Mouse (Mus musculus): ENCODE measurements at regions not wholly inside any gene's neighbourhood (a gene's known extent, or its start where the extent isn't known, plus 50 kb on each side); places are given as distances from the start of the nearest gene placed in this dataset.

GRCm38 (mm10) chr2:160503597-160504393, 136.9 kb upstream of the Mafb start:
- Histone ChIP-seq H3K9me3 (ENCODE audit: control insufficient read depth, low read length) (no peaks in the 10 kb centered on the region), H3K4me1 (ENCODE audit: control insufficient read depth, insufficient read depth, low read length) (peaks cover 6% of the 10 kb centered on the region; the same call in 1 of the 2 replicates), H3K4me2 (replicated peaks; ENCODE audit: low read depth, low read length, severe bottlenecking) (no peak overlapping the region), H3K27me3 (ENCODE audit: control insufficient read depth, insufficient read depth, low read length) (no peaks in the 10 kb centered on the region), H3K27ac (replicated peaks; ENCODE audit: low read depth, low read length) (no peak overlapping the region), H3K4me3 (replicated peaks; ENCODE audit: low read length) (no peak overlapping the region), H3K36me3 (ENCODE audit: control insufficient read depth, insufficient read depth, low read length) (no peaks in the 10 kb centered on the region), H3K9ac (ENCODE audit: low read depth, low read length, severe bottlenecking) (no peak overlapping the region)
- TF ChIP-seq POLR2A (IDR thresholded peaks at IDR 0.05; ENCODE audit: borderline replicate concordance, extremely low read depth, insufficient read depth, insufficient read length): no peak
- 48% methylated on average over 16 of the region's 16 CpGs for WGBS
- no peak for DNase-seq (ENCODE audit: low spot score)
- no peak for ATAC-seq (ENCODE audit: low FRiP score, low read depth)

DNA sequence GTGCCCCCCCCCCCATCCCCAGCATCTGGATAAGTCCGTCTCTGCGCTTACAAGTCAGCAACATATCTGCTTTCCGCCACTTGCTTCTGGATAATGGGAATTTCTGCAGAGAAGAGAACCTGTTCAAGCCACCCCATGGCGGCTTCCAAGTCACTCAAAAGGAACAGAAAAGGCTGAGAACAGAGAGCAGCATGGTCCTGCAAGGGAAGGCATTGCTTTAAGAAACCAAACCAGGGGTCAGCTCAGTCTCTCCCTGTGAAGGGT, 137.5 kb upstream of the Mafb start:
- H3K9ac ChIP-seq (ENCODE audit: low read depth, low read length, severe bottlenecking): no peak overlapping the region
- ATAC-seq (ENCODE audit: low FRiP score, low read depth) (no peak), DNase-seq (ENCODE audit: low spot score) (no peak)
- H3K4me1 ChIP-seq (ENCODE audit: control insufficient read depth, insufficient read depth, low read length): peaks cover 6% of the 10 kb centered on the region; the same call in 1 of the 2 replicates
- H3K27me3 ChIP-seq (ENCODE audit: control insufficient read depth, insufficient read depth, low read length): no peaks in the 10 kb centered on the region
- no peaks in the 10 kb centered on the region for H3K36me3 ChIP-seq (ENCODE audit: control insufficient read depth, insufficient read depth, low read length)
- 84% methylated on average over 4 of the region's 4 CpGs for WGBS
- no peak for TF ChIP-seq POLR2A (IDR thresholded peaks at IDR 0.05; ENCODE audit: borderline replicate concordance, extremely low read depth, insufficient read depth, insufficient read length)
- no peak overlapping the region for H3K4me2 ChIP-seq (replicated peaks; ENCODE audit: low read depth, low read length, severe bottlenecking)
- H3K9me3 ChIP-seq (ENCODE audit: control insufficient read depth, low read length): no peaks in the 10 kb centered on the region
- H3K27ac ChIP-seq (replicated peaks; ENCODE audit: low read depth, low read length): no peak overlapping the region
- no peak overlapping the region for H3K4me3 ChIP-seq (replicated peaks; ENCODE audit: low read length)

DNA sequence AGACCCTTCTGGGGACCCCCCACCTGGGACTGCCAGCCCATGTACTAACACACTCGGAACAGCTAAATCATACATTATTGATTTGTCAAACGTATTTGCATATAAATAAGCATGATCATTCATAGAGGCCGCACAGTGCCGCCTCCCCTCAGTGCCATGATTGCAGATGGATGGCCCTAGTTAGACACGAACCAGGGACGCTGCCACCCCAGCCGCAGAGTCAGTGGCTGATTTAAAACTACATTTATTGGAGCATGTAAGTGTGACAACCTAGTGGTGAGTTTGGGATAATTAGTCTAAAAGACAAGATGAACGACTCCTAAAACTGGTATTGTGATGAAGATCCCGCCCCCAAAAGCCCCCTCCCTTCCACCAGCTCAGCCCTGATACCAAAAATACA, 138.3 kb upstream of the Top1 start:
- no peak overlapping the region for H3K27ac ChIP-seq (replicated peaks; ENCODE audit: low read depth, low read length)
- H3K9ac ChIP-seq (ENCODE audit: low read depth, low read length, severe bottlenecking): no peak overlapping the region
- no peak for ATAC-seq (ENCODE audit: low FRiP score, low read depth)
- WGBS: 48% methylated on average over 9 of the region's 9 CpGs
- no peaks in the 10 kb centered on the region for H3K9me3 ChIP-seq (ENCODE audit: control insufficient read depth, low read length)
- H3K27me3 ChIP-seq (ENCODE audit: control insufficient read depth, insufficient read depth, low read length): no peaks in the 10 kb centered on the region
- no peak for TF ChIP-seq POLR2A (IDR thresholded peaks at IDR 0.05; ENCODE audit: borderline replicate concordance, extremely low read depth, insufficient read depth, insufficient read length)
- H3K4me3 ChIP-seq (replicated peaks; ENCODE audit: low read length): no peak overlapping the region
- peaks cover 6% of the 10 kb centered on the region; the same call in 1 of the 2 replicates for H3K4me1 ChIP-seq (ENCODE audit: control insufficient read depth, insufficient read depth, low read length)
- H3K36me3 ChIP-seq (ENCODE audit: control insufficient read depth, insufficient read depth, low read length): no peaks in the 10 kb centered on the region
- H3K4me2 ChIP-seq (replicated peaks; ENCODE audit: low read depth, low read length, severe bottlenecking): no peak overlapping the region
- DNase-seq (ENCODE audit: low spot score): no peak

- peaks cover 6% of the 10 kb centered on the region; the same call in 1 of the 2 replicates for H3K4me1 ChIP-seq (ENCODE audit: control insufficient read depth, insufficient read depth, low read length)
- WGBS: 41% methylated on average over 22 of the region's 22 CpGs
- no peaks in the 10 kb centered on the region for H3K36me3 ChIP-seq (ENCODE audit: control insufficient read depth, insufficient read depth, low read length)
- H3K4me2 ChIP-seq (replicated peaks; ENCODE audit: low read depth, low read length, severe bottlenecking): no peak overlapping the region
- H3K27ac ChIP-seq (replicated peaks; ENCODE audit: low read depth, low read length): no peak overlapping the region
- TF ChIP-seq POLR2A (IDR thresholded peaks at IDR 0.05; ENCODE audit: borderline replicate concordance, extremely low read depth, insufficient read depth, insufficient read length): no peak
- no peaks in the 10 kb centered on the region for H3K9me3 ChIP-seq (ENCODE audit: control insufficient read depth, low read length)
- no peak overlapping the region for H3K4me3 ChIP-seq (replicated peaks; ENCODE audit: low read length)
- no peak overlapping the region for H3K9ac ChIP-seq (ENCODE audit: low read depth, low read length, severe bottlenecking)
- DNase-seq (ENCODE audit: low spot score) (no peak), ATAC-seq (ENCODE audit: low FRiP score, low read depth) (no peak)
- no peaks in the 10 kb centered on the region for H3K27me3 ChIP-seq (ENCODE audit: control insufficient read depth, insufficient read depth, low read length)
Measured at GRCm38 (mm10) chr2:160507816-160508564, 137.7 kb upstream of the Top1 start.

DNA sequence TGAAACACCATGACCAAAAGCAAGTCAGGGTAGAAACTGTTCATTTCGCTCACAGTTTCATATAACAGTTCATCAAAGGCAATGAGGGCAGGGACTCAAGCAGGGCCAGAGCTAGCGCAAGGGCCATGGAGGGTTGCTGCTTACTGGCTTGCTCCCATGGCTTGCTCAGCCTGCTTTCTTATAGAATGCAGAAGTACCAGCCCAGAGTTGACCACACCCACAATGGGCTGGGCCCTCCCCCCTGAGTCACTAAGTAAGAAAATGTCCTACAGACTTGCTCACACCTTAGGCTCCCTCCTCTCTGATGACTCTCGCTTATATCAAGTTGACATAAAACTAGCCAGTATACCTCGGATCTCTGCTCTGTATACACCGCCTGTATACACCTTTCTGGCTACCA, 135.5 kb upstream of the Top1 start:
- no peak for TF ChIP-seq POLR2A (IDR thresholded peaks at IDR 0.05; ENCODE audit: borderline replicate concordance, extremely low read depth, insufficient read depth, insufficient read length)
- no peaks in the 10 kb centered on the region for H3K4me1 ChIP-seq (ENCODE audit: control insufficient read depth, insufficient read depth, low read length)
- ATAC-seq (ENCODE audit: low FRiP score, low read depth) (no peak), DNase-seq (ENCODE audit: low spot score) (no peak)
- H3K4me3 ChIP-seq (replicated peaks; ENCODE audit: low read length): no peak overlapping the region
- H3K9ac ChIP-seq (ENCODE audit: low read depth, low read length, severe bottlenecking): no peak overlapping the region
- no peaks in the 10 kb centered on the region for H3K36me3 ChIP-seq (ENCODE audit: control insufficient read depth, insufficient read depth, low read length)
- no peaks in the 10 kb centered on the region for H3K9me3 ChIP-seq (ENCODE audit: control insufficient read depth, low read length)
- H3K4me2 ChIP-seq (replicated peaks; ENCODE audit: low read depth, low read length, severe bottlenecking): no peak overlapping the region
- no peak overlapping the region for H3K27ac ChIP-seq (replicated peaks; ENCODE audit: low read depth, low read length)
- H3K27me3 ChIP-seq (ENCODE audit: control insufficient read depth, insufficient read depth, low read length): no peaks in the 10 kb centered on the region
- 87% methylated on average over 5 of the region's 5 CpGs for WGBS
